Mouse (Mus musculus) right cerebral cortex, postnatal 36 days (tissue): ENCODE measurements at regions not wholly inside any gene's neighbourhood (a gene's known extent, or its start where the extent isn't known, plus 50 kb on each side); places are given as distances from the start of the nearest gene placed in this dataset.

Source experiments
- DNase-seq, 2 experiments: peaks; one replicate each; pipeline ENCODE4 v3.0.0; 2022; ENCODE audit warnings: low spot score in 2 of 2, mixed read lengths in 1 of 2

GRCm38 (mm10) chr8:35321270-35321865, 444.2 kb upstream of the Gm19410 start:
- no peak for DNase-seq

- DNase-seq = no peak
Observed at GRCm38 (mm10) chr8:35323180-35323975, 442.2 kb upstream of the Gm19410 start.
